Mouse (Mus musculus) heart, adult 9 months (tissue): ENCODE measurements around the gene Hdhd5.

Source experiments
- DNase-seq, 2 experiments: peaks; one replicate each; pipeline ENCODE4 v3.0.0; 2022; ENCODE audit warnings: low spot score in 2 of 2

The Hdhd5 gene

GRCm38 (mm10) chr6:120483211-120483626 is 47.9 kb downstream of the Hdhd5 start:
- DNase-seq: no peak

- DNase-seq: no peak
Observed at GRCm38 (mm10) chr6:120482756-120483155, 48.4 kb downstream of the Hdhd5 start.

GRCm38 (mm10) chr6:120482021-120482420 is 49.1 kb downstream of the Hdhd5 start:
- no peak for DNase-seq

GRCm38 (mm10) chr6:120481538-120481937 is 49.6 kb downstream of the Hdhd5 start:
- DNase-seq: no peak

- DNase-seq: no peak
Observed at GRCm38 (mm10) chr6:120480361-120480760, 50.8 kb downstream of the Hdhd5 start.

GRCm38 (mm10) chr6:120479302-120479701 is 51.8 kb downstream of the Hdhd5 start:
- peak in 1 of 2 experiments; percentile 64 for DNase-seq

GRCm38 (mm10) chr6:120475288-120475687 is 55.8 kb downstream of the Hdhd5 start:
- DNase-seq: no peak

- DNase-seq: peak in 1 of 2 experiments; percentile 64
Observed at GRCm38 (mm10) chr6:120473427-120473826, 57.7 kb downstream of the Hdhd5 start.

- DNase-seq: no peak
Observed at GRCm38 (mm10) chr6:120472455-120473140, 58.5 kb downstream of the Hdhd5 start.

- peak in 1 of 2 experiments; percentile 60 for DNase-seq
Observed at GRCm38 (mm10) chr6:120471991-120472441, 59.1 kb downstream of the Hdhd5 start.

GRCm38 (mm10) chr6:120470666-120471065 is 60.5 kb downstream of the Hdhd5 start:
- DNase-seq: no peak

- DNase-seq: no peak
Observed at GRCm38 (mm10) chr6:120469770-120470169, 61.3 kb downstream of the Hdhd5 start.

- DNase-seq: no peak
Observed at GRCm38 (mm10) chr6:120469268-120469667, 61.9 kb downstream of the Hdhd5 start.

- DNase-seq: no peak
Observed at GRCm38 (mm10) chr6:120468259-120468658, 62.9 kb downstream of the Hdhd5 start.

GRCm38 (mm10) chr6:120466609-120467329 is 64.3 kb downstream of the Hdhd5 start:
- DNase-seq: no peak

GRCm38 (mm10) chr6:120465393-120465792 is 65.7 kb downstream of the Hdhd5 start:
- no peak for DNase-seq

GRCm38 (mm10) chr6:120464406-120464939 is 66.6 kb downstream of the Hdhd5 start:
- no peak for DNase-seq

GRCm38 (mm10) chr6:120463884-120464283 is 67.2 kb downstream of the Hdhd5 start:
- DNase-seq: no peak

GRCm38 (mm10) chr6:120463086-120463871 is 67.8 kb downstream of the Hdhd5 start, which contains the start of gene Il17ra:
Gene Il17ra, plus strand, starts transcription at chr6:120463247.
- DNase-seq: peak; percentile 69 to 70

GRCm38 (mm10) chr6:120462251-120462650 is 68.9 kb downstream of the Hdhd5 start:
- DNase-seq: no peak

- no peak for DNase-seq
Observed at GRCm38 (mm10) chr6:120461217-120461616, 69.9 kb downstream of the Hdhd5 start.
